Mouse (Mus musculus) brown adipose tissue, adult 24 weeks (tissue): ENCODE measurements around the gene Lsm14b. TPM values are rescaled to one million over a fixed set of nuclear protein-coding genes. Genes with fewer than 3 reads are reported as not detected.

Experiments
- H3K27ac ChIP-seq: fragments of 200-500 bp; replicated peaks from 2 replicates; pipeline ENCODE4 v1.5.1; 2012; ENCODE audit warnings: low read depth, mild to moderate bottlenecking, low read length
- H3K4me1 ChIP-seq: fragments of 200-500 bp; 2 replicates; pipeline ENCODE4 v1.6.1; 2012; ENCODE audit warnings: low read length, mixed read lengths; ENCODE audit not compliant: control insufficient read depth, insufficient read depth, insufficient read length
- H3K4me3 ChIP-seq: fragments of 200-500 bp; 2 replicates; pipeline ENCODE4 v1.5.1; 2012; ENCODE audit warnings: low read depth, mild to moderate bottlenecking, low read length, moderate library complexity; ENCODE audit not compliant: insufficient read depth
- polyA plus RNA-seq: library from polyadenylated mRNA; stranded (reverse); fragments of >200 nt; gene quantifications from 2 replicates; pipeline ENCODE4 v1.2.4, GENCODE M21; 2012; ENCODE audit not compliant: missing spikeins, insufficient read depth, insufficient read length

Lsm14b gene
- polyA plus RNA-seq, 1 experiment = 19.9 TPM

DNA sequence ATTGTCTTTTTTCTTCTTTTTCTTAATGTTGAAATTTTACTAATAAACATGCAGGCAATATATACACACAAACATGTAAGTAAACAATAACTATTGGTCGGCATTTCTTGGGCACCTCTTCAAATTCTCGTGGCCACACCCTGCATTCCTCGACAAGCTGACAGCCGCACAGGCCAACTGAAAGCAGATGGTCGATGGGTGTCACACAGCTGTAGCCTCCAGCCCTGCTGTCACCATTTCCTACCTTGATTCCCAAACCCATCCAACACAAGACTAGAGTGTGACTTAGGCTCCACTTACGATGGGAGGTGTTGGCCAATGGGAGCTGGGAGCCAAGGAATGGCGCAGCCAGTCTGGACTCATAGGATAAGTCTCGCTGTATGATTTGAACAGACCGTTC lies 23.2 kb upstream of the Lsm14b start:
- Histone ChIP-seq H3K27ac (no peak overlapping the region), H3K4me3 (no peak overlapping the region), H3K4me1 (no peaks in the 10 kb centered on the region)

GRCm38 (mm10) chr2:180005656-180006351 lies 19.0 kb upstream of the Lsm14b start:
- no peaks in the 10 kb centered on the region for H3K4me1 ChIP-seq
- no peak overlapping the region for H3K27ac ChIP-seq
- H3K4me3 ChIP-seq = no peak overlapping the region

DNA sequence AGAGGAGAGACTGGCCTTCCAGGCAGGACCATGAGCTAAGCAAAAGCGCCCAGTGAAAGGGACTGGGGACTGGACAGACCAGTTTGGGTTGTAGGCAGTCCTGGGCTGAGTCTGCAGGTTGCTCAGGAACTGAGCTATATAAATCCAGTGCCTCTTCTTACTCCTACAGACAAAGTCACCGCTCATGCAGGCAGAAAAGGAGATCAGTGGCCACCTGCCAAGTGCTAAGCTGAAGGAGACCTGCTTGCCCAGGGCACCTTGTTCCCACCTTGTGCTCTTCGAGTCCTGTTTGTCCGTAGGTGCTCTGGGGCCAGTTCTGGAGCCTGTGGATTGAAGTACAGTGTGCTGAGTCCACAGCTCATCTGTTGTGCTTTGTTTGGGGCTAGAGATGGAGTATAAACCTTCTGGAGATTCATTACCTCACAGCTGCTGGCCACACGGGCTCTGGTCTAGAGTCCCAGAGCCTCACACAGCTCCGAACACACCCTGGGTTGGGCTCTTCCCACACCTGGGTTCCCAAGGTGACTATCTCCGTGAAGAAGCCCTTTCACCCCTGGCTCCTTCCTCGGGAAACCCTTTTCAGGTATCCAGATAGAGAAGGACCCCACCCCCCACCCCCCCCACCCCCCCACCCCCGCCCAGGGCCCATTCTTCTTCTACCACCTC lies 18.3 kb upstream of the Lsm14b start:
- Histone ChIP-seq H3K27ac (no peak overlapping the region), H3K4me3 (no peak overlapping the region), H3K4me1 (no peaks in the 10 kb centered on the region)

DNA sequence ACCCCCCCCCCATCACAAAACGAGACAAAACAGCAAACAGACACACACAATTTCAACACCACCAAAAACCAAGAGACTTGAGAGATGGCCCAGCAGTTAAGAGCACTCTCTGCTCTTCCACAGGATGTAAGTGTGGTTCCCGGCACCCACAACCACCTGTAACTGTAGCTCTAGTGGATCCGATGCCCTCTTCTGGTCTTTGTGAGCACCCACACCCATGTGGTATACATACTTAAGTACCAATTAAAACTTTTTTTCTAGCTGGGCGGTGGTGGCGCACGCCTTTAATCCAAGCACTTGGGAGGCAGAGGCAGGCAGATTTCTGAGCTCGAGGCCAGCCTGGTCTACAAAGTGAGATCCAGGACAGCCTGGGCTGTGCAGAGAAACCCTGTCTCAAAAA lies 14.1 kb upstream of the Lsm14b start:
- H3K4me1 ChIP-seq = no peaks in the 10 kb centered on the region
- no peak overlapping the region for H3K4me3 ChIP-seq
- H3K27ac ChIP-seq = no peak overlapping the region

GRCm38 (mm10) chr2:180011370-180011769 lies 13.4 kb upstream of the Lsm14b start:
- Histone ChIP-seq H3K4me3 (no peak overlapping the region), H3K4me1 (no peaks in the 10 kb centered on the region), H3K27ac (no peak overlapping the region)

GRCm38 (mm10) chr2:180013686-180014085 lies 11.1 kb upstream of the Lsm14b start:
- H3K4me3 ChIP-seq = no peak overlapping the region
- H3K4me1 ChIP-seq = no peaks in the 10 kb centered on the region
- no peak overlapping the region for H3K27ac ChIP-seq

- Histone ChIP-seq H3K4me1 (no peaks in the 10 kb centered on the region), H3K27ac (no peak overlapping the region), H3K4me3 (no peak overlapping the region)
Measured at GRCm38 (mm10) chr2:180017632-180018031, 7.2 kb upstream of the Lsm14b start.

DNA sequence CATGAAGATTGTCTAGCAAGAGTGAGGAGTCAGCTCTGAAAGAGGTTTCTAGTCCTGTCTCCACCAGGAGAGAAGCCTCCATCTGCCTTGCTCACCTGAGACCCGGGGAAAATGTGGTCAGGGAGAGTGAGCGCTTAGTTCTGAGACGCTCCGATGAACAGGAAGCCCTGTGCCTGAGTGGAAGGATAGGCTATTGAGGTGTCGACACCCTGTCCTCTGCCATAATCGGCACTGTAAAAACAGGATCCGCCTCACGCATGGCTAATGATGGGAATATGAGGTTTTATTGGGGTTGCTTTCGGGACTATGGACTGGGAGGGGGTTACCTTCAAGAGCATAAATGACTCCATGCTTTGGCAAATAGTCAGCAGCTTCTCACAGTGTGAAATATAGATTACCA lies 6.2 kb upstream of the Lsm14b start:
- no peak overlapping the region for H3K4me3 ChIP-seq
- no peaks in the 10 kb centered on the region for H3K4me1 ChIP-seq
- H3K27ac ChIP-seq = no peak overlapping the region

- Histone ChIP-seq H3K4me1 (no peaks in the 10 kb centered on the region), H3K4me3 (no peak overlapping the region), H3K27ac (no peak overlapping the region)
Measured at GRCm38 (mm10) chr2:180020091-180020661, 4.6 kb upstream of the Lsm14b start.

- Histone ChIP-seq H3K4me1 (peaks cover 5% of the 10 kb centered on the region), H3K4me3 (no peak overlapping the region), H3K27ac (no peak overlapping the region)
Measured at GRCm38 (mm10) chr2:180020919-180021318, 3.9 kb upstream of the Lsm14b start.

DNA sequence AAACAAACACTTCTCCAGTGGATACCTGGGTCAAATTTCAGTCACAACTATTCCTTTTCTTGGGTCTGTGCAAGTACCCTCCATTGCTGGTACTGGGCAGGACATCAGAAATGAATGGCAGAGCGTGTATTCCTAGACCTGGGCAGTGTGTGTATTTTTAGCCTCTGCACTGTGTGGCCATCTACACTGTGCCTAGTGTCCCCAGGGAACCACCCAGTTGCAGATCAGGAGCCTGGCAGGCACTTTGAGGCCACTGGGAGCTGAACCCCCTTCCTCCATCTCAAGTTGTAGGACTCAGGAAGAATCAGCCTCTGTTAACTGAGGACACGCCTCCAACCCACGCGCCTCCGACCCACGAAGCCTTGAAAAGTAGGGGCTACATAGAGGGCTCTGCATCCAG lies 2.0 kb upstream of the Lsm14b start:
- no peak overlapping the region for H3K27ac ChIP-seq
- H3K4me3 ChIP-seq = no peak overlapping the region
- peaks cover 6% of the 10 kb centered on the region for H3K4me1 ChIP-seq

DNA sequence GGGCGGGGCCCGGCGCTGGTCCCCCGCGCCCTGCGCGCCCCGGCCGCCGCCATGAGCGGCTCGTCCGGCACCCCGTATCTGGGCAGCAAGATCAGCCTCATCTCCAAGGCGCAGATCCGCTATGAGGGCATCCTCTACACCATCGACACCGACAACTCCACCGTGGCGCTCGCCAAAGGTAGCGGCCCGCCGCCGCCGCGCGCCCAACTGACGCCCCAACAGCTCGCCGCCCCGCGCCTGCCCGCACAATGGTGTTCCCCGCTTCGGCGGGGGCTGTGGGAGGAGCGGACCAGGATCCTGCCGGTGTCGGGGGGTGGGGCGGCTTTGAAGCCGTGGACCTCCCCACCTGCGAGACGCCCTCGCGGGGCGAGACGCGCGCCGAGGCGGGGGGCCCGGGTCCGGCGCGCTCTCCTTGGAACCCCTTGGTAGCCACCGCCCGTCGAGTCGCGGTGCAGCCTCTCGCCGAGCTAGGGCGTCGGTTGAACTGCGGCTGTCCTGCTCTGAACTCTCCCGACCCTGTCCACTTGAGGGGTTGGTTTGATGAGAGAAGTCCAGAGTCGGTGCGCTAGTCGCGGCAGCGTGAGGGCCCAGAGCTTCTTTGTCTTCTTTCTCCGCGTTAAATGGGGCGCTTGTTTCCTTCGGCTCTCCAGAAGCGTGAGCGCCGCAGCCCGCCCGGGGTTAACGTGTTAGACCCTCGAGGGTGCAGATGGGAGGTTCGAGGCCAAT lies 511 bp downstream of the Lsm14b start:
- Histone ChIP-seq H3K4me1 (peaks cover 6% of the 10 kb centered on the region), H3K27ac (peak overlapping the region; percentile 33; the same call in 1 of the 2 replicates), H3K4me3 (peak overlapping the region; percentile 94)

- Histone ChIP-seq H3K4me3 (peak overlapping the region; percentile 94), H3K27ac (no peak overlapping the region), H3K4me1 (peaks cover 6% of the 10 kb centered on the region)
Measured at GRCm38 (mm10) chr2:180025861-180026200, 1.0 kb downstream of the Lsm14b start.

DNA sequence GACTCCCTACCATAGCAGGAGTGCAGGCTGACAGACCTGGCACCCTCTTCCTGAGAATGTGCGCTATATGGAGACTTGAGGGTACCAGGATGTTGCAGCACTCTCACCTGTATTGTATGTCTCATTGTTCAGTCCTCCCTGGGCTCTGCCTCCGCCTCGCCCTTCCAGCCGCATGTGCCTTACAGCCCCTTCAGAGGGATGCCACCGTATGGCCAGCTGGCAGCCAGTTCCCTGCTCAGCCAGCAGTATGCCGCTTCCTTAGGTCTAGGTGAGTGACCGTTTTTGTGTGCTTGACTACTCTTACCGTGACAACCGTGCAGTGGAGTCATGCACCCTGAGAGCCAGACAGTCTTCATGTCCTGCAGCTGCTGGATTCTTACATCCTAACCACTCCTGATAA lies 3.0 kb downstream of the Lsm14b start:
- H3K4me1 ChIP-seq = peaks cover 6% of the 10 kb centered on the region
- H3K4me3 ChIP-seq = no peak overlapping the region
- H3K27ac ChIP-seq = no peak overlapping the region

GRCm38 (mm10) chr2:180031270-180031669 lies 6.5 kb downstream of the Lsm14b start:
- Histone ChIP-seq H3K4me1 (no peaks in the 10 kb centered on the region; the same call in 1 of the 2 replicates), H3K4me3 (no peak overlapping the region), H3K27ac (no peak overlapping the region)
